Mouse (Mus musculus) A20 (cell line): ENCODE results near the gene Ddr1.
"Not testable (repeated sequence)": the region's sequence is repeated elsewhere in the genome, so short reads cannot be mapped to it uniquely, and the experiment has no call there.

ENCODE experiments used
- DNase-seq: peaks from one replicate; pipeline ENCODE4 v3.0.0-alpha.2; 2011; ENCODE audit warnings: low read depth, low spot score

The Ddr1 gene

GRCm38 (mm10) chr17:35704621-35705464 lies at the start of gene Ddr1:
Ddr1 (minus strand) TSS chr17:35704621.
- DNase-seq = no peak

DNA sequence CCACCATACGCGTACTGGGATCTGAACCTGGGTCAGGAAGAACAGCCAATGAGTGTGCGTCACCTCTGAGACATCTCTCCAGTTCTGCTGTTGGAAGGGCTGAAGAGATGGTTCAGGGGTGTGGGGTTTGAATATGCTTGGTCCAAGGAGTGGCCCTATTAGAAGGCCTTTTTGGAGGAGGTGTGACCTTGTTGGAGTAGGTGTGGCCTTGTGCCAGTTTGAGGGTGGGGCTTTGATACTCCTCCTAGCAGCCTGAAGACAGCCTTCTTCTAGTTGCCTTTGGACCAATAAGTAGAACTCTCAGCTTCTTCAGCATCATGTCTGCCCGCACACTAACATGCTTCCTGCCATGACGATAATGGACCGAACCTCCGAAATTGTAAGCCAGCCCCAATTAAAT lies 49.2 kb upstream of the Ddr1 start:
- DNase-seq = no peak

DNA sequence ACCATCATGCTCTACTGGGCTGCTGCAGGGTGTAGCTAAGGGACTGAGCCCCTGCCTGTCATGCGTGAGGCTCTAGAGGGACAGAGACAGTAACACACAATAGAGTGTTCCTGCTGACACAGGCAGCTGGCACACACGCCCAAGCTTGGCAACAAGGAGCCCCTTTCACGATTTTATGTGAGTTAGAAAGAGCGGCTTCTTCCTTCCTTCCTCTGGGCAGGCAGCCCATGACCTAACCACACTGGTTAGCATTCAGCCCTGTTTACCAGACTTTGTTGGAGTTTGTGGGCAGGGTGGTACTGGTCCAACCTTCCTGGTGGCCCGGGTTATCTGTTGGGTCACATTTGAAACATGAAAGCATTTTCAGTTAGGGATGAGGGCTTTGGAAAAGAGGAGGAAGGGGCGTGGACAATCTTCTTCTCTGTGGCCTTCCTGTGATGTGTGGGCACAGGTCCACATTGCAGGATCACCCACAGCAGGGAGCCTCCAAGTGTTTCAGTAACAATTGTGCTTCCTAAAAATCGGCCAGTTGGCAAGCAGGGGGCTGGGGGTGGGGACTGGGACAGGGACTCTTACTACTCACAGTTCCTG lies 47.9 kb upstream of the Ddr1 start:
- DNase-seq = no peak

DNA sequence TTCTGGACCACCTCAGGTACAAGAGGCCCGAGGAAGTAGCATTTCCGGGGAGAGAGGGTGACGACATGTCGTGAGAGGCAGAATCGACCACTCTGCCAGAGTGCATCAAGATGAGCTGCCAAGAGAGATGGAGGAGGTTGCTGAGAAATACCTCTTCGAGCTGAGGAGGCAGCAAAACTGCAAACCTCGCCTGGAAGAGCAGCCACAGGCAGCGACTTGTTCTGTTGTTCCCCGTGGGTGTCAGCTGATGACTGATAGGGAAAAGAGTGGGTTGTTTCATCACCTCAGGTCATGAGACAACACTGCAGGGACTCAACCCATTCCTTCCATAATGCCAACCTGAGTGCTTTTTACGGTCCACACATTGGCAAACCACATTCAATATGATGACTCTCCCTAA lies 45.3 kb upstream of the Ddr1 start:
- DNase-seq = no peak

- no peak for DNase-seq
These were observed 39.9 kb upstream of the Ddr1 start for GRCm38 (mm10) chr17:35744361-35744760.

GRCm38 (mm10) chr17:35742948-35743347 lies 38.5 kb upstream of the Ddr1 start:
- DNase-seq = no peak

- DNase-seq = no peak
These were observed 37.3 kb upstream of the Ddr1 start for GRCm38 (mm10) chr17:35741589-35742226.

- no peak for DNase-seq
These were observed 36.0 kb upstream of the Ddr1 start for GRCm38 (mm10) chr17:35740276-35740880.

GRCm38 (mm10) chr17:35739675-35740074 lies 35.3 kb upstream of the Ddr1 start:
- peak; percentile 89 for DNase-seq

DNA sequence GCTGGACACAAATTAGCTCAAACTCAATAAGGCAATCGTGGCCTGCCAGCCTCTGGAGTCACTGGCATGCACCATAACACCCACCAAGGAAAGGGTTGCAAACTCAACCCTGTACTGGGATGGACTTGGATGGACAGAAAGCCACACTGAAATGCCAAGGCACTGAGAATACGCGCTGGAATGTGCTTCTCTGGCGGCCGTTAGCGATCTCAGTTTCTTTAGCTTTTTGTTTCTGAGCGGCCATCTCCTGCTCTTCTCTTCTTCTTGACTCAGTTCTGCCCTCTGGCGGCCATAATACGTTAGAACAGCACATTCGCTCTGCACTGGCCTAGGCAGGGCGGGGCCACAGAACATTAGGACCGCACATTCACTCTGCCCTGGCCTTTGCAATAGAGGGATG lies 33.3 kb upstream of the Ddr1 start:
- DNase-seq = peak; percentile 87

DNA sequence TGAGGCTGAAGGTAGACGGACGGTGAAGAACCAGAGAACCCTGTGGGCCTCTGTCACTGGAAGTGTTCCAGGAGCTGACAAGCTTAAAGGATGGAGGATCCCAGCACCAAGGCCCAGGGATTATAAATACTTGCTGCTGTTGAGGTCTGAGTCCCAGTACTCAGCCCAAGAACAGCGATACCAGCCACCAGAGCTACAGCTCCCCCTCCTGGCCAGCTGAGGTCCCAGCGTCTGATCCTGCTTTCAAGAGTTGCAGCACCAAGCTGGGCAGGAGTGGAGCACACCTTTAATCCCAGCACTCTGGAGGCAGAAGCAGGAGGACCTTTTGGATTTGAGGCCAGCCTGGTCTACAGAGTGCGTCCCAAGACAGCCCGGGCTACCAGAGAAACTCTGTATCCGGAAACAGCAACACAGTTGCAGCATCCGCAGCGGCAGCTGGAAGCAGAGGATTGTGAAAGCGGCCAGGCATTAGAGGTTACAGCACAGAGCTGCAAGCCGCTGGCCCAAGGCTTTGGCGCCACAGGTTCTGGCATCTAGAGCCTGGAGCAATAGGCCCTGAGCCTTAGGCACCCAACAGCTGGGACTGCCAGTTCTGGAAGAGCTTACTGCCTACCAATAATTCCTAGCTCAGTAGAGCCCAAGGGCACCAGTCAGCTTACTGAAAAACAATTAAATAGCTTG lies 32.0 kb upstream of the Ddr1 start:
- DNase-seq = no peak

- no peak for DNase-seq
These were observed 30.1 kb upstream of the Ddr1 start for GRCm38 (mm10) chr17:35734478-35734877.

DNA sequence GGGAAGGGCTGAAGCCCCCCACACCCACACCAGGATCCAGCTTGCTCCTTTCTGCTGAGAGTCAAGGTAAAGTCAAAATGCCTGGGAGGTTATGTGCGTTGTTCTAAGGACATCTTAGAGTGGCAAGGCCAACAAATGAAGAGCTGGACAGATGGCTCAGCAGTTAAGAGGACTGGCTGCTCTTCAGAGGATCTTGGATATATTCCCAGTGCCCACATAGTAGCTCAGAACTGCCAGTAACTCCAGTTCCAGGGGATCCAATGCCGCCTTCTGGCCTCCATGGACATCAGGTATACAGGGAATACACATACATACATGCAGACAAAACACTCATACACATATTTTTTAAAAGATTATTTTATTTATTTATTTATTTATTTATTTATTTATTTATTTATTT lies 29.0 kb upstream of the Ddr1 start:
- DNase-seq = no peak

DNA sequence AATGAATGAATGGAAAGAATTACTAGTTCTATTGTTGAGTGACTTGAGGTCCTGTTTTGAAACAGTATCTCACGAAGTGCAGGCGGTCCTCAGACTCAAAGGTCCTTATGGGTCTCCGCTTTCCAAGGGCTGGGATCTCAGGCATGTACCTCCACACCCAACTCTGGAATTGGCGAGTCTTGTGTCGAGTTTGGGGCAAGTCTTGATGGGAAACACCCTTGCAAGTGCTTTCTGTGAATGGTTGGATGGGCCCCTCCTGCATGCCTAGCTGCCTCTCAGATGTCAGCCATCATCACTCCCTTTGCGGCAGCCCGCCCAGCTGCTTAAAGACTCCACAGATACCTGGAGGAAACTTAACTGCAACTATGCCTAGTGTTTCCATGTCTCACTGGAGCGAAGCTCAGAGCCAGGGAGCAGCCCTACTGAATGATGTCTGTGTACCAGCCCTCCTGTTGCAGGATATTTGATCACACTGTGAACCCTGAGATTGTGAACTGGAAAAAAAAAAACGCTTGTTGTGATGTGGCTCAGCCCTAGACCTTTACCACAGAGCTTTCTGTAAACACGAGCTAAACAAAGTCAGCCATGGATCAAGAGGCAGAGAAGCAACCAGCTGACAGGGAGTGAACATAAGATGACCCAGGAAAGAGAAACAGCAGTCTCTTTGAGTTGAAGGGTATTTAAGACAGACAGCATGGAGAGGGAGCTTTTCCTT lies 27.2 kb upstream of the Ddr1 start:
- DNase-seq = no peak

DNA sequence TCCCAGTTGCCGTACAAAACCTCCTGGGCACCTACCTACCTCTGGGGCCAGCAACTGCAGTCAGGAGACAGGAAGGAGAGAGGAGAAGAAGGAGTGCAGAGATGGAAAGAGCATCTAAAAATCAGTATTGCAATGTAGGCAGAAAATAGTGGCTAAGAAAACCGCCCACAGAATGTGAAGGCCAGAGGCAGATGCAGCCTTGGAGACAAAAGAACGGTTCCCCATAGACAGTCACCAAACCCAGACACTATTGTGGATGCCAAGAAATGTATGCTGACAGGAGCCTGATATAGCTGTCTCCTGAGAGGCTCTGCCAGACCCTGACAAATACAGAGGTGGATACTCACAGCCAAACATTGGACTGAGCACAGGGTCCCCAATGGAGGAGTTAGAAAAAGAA lies 25.7 kb upstream of the Ddr1 start:
- DNase-seq = not testable (repeated sequence)

DNA sequence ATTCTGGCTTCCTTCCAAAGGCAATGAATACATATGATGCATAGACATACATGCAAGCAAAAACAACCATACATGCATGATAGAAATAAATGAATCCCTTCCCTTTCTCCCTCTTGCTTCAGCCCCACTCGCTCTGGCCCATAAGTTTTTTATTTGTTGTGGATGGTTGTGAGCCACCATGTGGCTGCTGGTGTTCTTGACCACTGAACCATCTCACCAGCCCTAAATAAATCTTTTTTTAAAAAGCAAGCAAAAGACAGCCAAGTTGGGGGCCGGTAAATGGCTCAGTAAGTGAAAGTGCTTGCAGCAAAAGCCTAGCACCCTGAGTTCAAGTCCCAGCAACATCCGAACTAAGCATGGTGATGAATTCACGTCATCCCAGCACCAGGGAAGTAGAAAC lies 24.4 kb upstream of the Ddr1 start:
- DNase-seq = no peak

DNA sequence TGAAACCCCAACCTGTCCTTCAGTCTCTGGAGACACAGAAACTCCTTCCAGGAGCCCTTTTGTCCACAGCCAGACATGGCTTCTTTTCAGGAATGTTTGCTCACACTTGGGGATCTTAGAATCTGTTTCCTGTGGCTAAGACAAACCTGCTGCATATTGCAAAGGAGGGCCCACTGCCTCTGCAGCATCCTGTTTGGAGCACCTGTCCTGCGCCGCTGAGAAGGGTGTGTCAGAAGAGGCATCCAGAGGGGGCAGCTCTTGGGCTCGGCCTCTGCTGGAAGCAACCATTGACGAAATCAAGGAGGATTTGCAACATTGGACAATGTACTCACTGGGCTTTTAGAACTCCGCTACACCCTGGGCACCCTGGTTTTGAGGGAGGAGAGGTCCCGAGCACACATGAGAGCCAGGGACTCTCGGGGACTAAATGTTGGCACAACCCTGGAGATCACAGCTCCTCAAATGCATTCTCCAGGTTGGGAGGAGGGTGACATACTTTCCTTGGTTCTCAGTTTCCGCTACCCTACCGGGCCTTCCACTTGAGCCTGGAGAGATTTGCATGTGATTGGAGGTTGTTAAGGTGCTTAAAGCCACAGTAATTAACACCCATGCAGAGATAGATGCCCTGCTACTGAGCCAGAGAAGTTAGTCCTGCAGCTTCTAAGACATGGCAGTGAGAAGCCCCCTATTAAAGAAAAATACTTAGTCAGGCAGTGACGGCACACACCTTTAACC lies 23.2 kb upstream of the Ddr1 start:
- DNase-seq = no peak

- no peak for DNase-seq
These were observed 22.6 kb upstream of the Ddr1 start for GRCm38 (mm10) chr17:35727028-35727427.

- DNase-seq = peak; percentile 70
These were observed 21.1 kb upstream of the Ddr1 start for GRCm38 (mm10) chr17:35725286-35726232.
